Mouse (Mus musculus) natural killer cell, adult 2 months (primary cell): Measurements from ENCODE around the gene Kdelr1.

Source experiments
- DNase-seq, 2 experiments: peaks; one replicate each; pipeline ENCODE4 v3.0.0; 2022; ENCODE audit warnings: low spot score in 2 of 2

Kdelr1 gene

DNA sequence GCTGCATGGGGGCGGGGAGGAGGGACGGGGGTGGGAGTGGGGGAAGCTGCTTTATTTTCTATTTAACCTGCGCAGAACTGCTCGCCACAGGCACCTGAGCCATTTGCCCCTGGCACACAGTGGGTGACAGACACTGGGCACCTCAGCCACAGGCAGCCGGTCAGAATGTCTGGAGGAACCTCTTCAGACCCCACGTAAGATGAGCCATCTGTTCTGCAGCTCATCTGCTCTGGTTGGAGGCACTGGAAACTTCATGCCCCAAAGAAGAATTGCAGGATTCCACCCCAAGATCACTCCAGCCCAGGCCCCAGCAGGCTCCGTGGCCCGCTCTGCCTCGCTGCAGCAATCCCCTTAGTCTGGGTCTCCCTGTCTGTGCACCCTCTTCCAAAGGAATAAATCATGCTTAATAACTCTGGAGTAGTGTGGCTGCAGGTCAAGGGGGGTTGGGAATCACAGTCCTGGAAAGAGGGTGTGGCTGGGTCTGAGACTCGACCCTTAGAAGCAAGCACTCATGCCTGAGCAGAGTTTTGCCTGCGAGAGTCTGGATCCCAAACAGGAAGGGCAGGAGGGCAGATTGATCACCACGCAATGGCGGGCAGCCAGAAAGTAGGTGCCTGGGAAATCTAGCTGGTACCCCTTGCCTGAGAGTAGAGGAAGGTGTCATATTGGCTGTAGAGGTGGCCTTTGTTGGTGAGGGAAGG lies 44.6 kb downstream of the Kdelr1 start:
- DNase-seq, result no peak

DNA sequence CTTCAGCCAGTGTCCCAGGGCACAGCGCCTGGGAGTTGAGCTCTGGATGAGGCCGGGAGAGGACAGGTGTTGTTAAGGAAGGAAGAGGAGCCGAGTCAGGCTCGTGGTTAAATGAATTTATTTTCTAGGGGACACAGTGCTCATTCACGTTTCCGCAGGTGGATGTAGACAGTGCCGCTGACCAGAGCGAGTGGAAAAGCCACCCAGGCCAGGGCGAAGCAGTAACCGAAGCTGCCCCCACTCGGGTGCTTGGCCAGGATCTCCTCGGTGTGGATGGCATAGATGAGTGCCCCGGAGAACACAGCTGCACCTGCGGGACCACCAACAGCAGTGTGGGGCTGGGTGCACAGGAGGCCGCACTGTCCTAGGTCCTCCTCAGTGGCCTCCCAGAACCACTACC lies 45.4 kb downstream of the Kdelr1 start:
- no peak for DNase-seq

DNA sequence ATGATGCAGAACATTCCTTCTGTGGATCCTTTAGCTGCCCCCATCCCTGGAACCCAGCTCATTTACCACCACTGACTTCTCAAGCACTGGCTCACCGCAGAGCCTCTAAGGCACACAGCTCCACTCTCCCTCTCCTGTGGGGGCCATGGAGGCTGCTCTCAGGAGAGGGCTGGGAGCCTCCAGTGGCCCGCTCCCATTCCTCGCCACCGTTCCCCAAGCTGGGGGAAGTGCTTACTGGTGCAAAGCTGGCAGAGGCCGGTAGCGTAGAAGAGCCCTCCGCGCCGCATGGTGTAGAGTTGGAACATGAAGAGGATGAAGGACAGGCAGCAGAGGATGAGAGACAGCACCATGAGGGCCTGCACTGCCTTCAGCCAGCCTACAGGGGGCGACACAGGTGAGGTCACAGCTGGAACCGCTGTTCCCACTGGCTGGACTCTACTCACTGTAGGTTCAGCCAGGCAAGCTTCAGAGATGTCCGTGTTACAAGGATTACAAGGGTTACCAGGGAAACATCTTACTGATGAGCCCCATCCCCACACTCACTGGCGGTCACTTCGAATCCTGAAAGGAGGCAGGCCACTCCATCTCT lies 46.6 kb downstream of the Kdelr1 start:
- DNase-seq, result peak; percentile 40 to 51

DNA sequence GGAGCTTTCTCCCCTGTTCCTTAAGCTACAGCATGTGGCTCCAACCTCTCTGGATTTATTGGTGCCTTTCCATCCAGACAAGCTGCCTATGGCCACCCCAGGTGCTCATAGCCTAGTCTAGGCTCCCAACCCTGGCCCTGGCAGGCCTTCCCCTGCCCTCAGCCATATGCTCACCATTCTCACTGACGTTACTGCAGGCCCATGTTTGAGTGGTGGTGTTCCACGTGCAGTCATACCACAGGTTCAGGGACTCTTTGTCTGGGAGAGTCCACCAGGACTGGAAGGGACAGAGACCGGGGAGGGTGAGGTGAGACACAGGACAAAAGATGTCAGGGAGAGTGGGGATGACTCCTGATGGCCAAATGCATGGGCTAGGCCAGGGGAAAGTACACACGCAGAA lies 47.2 kb downstream of the Kdelr1 start:
- no peak for DNase-seq

DNA sequence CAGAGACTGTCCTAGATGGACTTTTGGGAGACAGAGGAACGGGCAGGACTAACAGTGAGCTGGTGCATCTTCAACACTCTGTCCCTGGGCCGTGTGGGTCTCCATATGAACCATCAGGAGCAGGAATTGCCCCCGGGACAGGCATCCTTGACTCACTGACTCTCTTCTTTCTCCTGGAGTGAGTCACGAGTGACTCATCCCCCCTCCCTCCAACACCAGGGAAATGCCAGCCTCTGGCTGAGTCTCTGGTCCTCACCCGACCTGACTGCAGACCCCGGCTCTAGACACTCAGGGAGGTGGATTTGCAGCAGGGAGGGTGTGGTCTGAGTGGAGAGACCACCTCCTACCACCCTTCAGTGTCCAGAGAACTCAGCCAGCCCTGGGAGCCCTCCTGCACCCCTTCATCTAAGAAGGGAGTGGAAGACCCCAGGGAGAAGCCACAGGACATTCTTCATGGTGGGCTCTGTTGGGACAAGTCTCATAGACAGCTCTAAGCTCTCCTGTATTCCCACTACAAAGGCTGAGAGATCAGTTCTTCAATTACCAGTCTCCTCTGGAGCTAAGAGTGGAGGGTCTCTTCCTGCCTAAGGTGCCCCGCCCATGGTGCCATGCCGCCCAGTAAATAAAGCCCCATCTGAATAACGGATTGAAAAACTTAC lies 48.1 kb downstream of the Kdelr1 start:
- peak; percentile 33 to 42 for DNase-seq

DNA sequence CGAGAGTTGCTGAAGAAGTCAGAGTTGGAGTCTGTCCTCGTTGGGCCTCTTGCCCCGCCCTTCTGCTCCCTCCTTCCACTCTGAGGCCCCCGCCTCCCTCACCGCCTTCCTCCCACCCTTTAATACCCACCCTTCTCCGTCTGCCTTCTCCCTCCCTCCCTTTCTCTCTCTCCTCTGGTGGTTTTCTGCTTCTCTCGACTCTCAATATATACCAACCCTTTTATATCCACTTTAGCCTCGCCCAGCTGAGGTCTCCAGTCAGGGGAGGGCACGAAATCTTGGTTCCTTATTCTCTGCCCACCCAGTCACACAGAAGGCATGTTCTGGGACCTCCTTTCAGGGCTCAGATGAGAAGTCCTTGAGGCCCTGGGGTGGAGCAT lies 48.7 kb downstream of the Kdelr1 start, which contains the start of gene Emp3:
Emp3 (minus strand) TSS at position 163 of the 380 bp plus-strand sequence.
- peak; percentile 65 to 79 for DNase-seq

DNA sequence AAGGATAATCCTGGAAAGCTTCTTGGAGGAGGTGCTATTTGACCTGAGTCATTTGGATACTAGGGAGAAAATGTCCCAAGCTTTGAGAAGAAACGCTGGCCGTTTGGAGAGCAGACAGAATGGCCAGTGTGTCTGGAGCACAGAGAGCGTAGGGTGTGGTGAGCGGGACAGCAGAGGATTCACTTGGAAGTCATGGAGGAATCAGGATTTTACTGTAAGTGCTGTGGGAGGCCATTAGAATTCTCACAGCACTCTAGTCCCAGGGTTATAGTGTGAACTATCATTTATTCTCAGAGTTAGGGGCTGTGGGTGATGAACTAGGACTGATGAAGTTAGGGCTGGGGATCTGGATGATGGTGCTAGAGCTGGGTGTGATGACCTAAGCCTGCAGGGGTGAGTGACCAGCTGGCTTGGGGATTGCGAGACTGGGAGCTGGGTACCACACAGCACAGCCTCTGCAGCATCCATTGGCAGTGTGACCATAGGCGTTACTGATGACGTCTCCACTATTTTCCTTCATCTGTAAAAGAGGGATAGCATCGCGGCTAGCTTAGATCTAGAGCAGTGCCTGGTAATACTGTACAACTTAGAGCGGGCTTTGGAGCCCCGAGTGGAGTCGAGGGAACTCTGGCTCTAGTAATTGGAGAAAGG lies 49.5 kb downstream of the Kdelr1 start:
- DNase-seq, result peak; percentile 39 to 40

DNA sequence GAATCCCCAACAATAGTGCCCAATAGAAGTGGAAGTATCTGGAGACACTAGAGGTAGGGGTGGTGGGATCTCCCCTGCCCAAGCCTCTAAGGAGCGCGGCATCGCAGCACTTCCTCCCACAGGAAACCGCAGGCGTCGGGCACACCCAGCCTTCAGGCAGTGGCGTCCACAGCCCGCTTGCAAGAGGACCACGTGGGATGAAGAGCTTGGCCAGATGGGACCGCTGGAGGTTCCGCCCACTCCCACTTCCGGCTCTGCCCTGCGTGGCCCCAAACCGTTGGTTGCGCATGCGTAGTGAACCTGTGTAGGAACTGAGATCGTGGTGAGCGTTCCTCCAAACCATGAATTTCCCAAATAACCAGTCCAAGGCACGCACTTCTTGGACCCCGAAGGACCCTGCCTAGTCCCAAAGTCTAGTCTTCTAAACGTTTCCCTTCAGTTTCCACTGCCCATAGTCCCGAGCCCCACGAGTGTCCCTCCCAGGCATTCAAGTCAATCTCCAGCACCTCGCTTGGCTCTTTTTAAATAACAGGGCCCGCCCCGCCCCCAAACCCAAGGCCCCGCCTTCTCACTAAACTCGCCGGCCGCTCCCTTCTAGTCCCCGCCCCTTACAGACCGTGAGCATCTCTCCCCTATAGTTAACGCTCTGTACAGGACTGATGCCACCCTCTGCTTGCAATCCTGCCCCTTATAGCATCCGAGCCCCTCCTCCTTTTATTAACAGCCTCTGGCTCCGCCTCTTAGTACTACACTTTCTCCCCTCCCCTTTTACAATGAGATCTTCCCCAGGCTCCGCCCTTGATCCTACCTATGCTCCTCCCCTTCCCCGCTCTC lies 50.6 kb downstream of the Kdelr1 start:
- peak; percentile 97 to 98 for DNase-seq

DNA sequence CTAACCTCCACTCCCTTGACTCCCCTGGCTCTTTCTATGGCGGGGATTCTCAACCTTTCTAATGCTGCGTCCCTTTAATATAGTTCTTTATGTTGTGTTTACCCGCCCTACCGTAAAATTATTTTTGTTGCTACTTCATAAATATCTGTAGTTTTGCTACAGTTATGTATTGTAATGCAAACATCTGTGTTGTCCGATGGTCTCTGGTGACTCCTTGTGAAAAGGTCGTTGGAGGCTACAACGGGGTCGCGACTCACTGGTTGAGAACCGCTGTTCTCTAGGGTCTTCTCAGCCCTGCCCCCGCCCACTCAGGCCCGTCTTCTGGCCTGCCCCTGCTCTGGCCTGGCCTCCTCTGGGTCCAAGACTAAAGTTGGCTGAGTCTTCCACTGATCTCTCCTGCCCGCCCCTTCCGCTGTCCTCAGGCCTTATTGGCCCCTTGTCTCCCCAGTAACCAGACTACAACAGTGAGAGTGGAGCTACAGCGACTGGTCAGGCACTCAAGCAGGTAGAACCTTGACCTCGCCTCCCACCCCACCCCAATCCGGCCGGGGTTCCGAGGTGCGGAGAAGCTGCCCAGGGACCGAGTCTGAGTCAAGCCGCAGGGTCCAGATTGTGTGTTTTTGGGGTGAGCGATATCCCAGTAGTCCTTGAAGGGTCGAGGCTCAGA lies 51.3 kb downstream of the Kdelr1 start, which contains the start of gene Ccdc114:
Ccdc114 (plus strand) TSS at position 311 of the 667 bp plus-strand sequence.
- peak; percentile 72 to 79 for DNase-seq

DNA sequence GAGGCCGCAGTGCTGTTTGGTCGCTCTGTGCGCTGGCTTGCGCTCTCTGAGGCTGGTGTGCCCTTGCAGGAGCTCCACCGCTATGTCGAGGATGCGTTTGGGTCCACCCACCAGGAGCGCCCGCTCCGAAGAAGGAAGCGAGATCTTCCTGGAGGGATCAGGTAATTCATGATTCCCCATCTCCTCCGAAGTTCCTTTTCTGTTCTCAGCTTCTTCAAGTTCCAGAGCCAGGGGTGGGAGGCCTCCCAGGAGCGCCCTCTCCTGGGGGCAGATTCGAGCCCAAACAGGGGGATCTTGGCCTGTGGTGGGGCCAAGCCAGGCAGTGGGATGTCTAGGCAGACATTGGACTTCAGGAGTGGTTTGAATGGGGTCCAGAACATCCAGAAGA lies 51.9 kb downstream of the Kdelr1 start:
- DNase-seq, result peak in 1 of 2 experiments; percentile 46

DNA sequence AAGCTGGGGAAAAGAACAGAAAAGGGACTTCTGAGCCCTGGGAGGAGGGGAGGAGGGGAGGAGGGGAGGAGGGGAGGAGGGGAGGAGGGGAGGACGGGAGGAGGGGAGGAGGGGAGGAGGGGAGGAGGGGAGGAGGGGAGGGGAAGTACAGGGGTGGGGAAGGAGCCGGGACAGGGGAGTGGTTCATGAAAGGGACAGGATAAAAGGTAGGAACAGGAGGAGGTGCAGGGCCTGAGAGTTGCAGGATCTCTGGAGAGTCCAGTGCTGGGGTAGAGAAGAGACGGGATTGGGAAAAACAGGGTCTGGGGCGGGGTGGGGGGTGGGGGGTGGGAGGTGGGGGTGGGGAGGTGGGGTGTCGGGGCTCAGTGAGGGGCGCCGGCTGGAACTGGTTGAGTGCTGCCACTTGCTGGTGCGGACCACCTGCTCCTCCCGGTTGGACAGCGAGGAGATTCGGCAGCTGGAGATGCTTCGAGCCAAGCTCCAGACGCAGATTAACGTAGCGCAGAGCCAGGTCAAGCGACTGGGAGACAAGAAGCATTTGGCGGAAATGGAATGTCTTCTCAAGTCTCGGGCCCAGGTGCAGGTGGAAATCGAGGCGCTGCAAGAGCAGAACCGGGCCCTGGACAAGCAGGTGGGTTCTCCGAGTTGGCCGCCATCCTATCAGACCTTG lies 56.2 kb downstream of the Kdelr1 start:
- DNase-seq, result no peak

DNA sequence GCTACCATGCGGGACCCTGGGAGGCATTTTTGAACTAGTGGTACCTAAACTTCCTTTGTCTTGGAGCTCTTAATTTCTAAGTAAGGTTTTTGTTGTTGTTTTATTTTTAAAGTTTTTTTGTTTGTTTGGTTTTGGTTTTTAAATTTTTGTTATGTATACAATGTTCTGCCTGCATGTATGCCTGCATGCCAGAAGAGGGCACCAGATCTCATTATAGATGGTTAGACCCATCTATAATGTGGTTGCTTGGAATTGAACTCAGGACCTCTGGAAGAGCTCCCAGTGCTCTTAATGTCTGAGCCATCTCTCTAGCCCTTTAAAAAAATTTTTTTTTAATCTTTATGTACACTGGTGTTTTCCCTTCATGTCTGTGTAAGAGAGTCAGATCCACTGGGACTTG lies 57.1 kb downstream of the Kdelr1 start:
- no peak for DNase-seq
